Mouse (Mus musculus) natural killer cell, adult 2 months (primary cell): Measurements from ENCODE around the gene Zfp119b.
"Not testable (repeated sequence)": the region's sequence is repeated elsewhere in the genome, so short reads cannot be mapped to it uniquely, and the experiment has no call there.

ENCODE experiments used
- DNase-seq, 2 experiments: peaks; one replicate each; pipeline ENCODE4 v3.0.0; 2022; ENCODE audit warnings: low spot score in 2 of 2

Gene Zfp119b

GRCm38 (mm10) chr17:55957726-55958583 lies 8.7 kb upstream of the Zfp119b start:
- no peak for DNase-seq

GRCm38 (mm10) chr17:55957168-55957567 lies 7.9 kb upstream of the Zfp119b start:
- DNase-seq = peak; percentile 56 to 72

GRCm38 (mm10) chr17:55956591-55956990 lies 7.3 kb upstream of the Zfp119b start:
- no peak for DNase-seq

- DNase-seq = no peak
Observed at GRCm38 (mm10) chr17:55956129-55956528, 6.8 kb upstream of the Zfp119b start.

GRCm38 (mm10) chr17:55954229-55954628 lies 4.9 kb upstream of the Zfp119b start:
- DNase-seq = no peak

GRCm38 (mm10) chr17:55953751-55954150 lies 4.5 kb upstream of the Zfp119b start:
- no peak for DNase-seq

- DNase-seq = no peak
Observed at GRCm38 (mm10) chr17:55952447-55953027, 3.2 kb upstream of the Zfp119b start, which contains the start of gene Ebi3. Gene Ebi3, plus strand, starts transcription at chr17:55952640.

- no peak for DNase-seq
Observed at GRCm38 (mm10) chr17:55952041-55952440, 2.7 kb upstream of the Zfp119b start.

GRCm38 (mm10) chr17:55950601-55951000 lies 1.3 kb upstream of the Zfp119b start:
- no peak for DNase-seq

GRCm38 (mm10) chr17:55948647-55949046 lies 653 bp downstream of the Zfp119b start:
- no peak for DNase-seq

- no peak for DNase-seq
Observed at GRCm38 (mm10) chr17:55945696-55946095, 3.6 kb downstream of the Zfp119b start.

GRCm38 (mm10) chr17:55944866-55945682 lies 4.2 kb downstream of the Zfp119b start:
- peak; percentile 78 to 85 for DNase-seq

GRCm38 (mm10) chr17:55944387-55944865 lies 4.9 kb downstream of the Zfp119b start:
- DNase-seq = not testable (repeated sequence)

GRCm38 (mm10) chr17:55933191-55933590 lies 16.1 kb downstream of the Zfp119b start:
- no peak for DNase-seq

- DNase-seq = no peak
Observed at GRCm38 (mm10) chr17:55932635-55933034, 16.7 kb downstream of the Zfp119b start.

GRCm38 (mm10) chr17:55931553-55932502 lies 17.5 kb downstream of the Zfp119b start:
- peak; percentile 40 to 46 for DNase-seq

- DNase-seq = no peak
Observed at GRCm38 (mm10) chr17:55906669-55907068, 42.6 kb downstream of the Zfp119b start.

GRCm38 (mm10) chr17:55904131-55904530 lies 45.2 kb downstream of the Zfp119b start:
- DNase-seq = no peak

GRCm38 (mm10) chr17:55903687-55904086 lies 45.6 kb downstream of the Zfp119b start:
- DNase-seq = no peak

- no peak for DNase-seq
Observed at GRCm38 (mm10) chr17:55903087-55903486, 46.2 kb downstream of the Zfp119b start.

- DNase-seq = not testable (repeated sequence)
Observed at GRCm38 (mm10) chr17:55892406-55892955, 56.8 kb downstream of the Zfp119b start.
